ENCODE assay signal across 11 mouse cellular contexts in the genomic region with DNA sequence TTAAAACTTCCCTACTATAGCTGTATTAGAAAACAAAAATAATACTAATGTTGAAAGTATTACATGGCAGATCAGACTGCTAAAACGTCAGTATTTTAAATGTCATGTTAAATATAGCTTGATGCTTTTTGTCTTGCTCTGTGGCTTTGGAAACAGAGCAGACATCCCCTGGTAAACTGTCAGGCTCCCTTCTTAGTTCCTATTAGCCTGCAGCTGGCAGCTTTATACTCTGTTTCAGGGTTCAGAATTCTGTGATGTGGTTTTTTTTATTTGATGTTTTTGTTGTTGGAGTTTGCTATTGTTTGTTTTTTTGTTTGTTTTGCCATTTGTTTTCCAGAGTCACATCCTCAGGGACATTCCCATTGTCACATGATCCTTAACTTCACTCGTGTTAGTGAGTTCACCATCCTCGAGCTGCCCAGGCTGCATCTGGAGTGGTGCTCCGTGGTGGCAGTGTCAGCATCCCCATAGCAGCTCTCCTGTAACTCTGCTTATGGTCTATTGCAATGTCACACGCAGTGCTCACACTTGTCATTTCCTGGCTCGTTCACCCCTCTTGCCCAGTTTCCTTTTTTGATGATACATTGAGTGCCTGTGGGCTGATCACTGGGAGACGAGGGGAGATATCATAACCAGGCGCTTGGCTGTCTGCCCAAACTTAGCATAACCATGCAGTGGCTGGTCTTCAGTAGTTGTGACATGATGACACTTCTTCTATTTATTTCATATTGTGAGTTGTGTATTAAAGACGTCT.
DNase-seq lines count a peak whose midpoint lies in the region; ATAC-seq and TF ChIP-seq lines count a peak whose summit lies in the region.
"Had no signal": no experiment of that assay in that cellular context is flagged by ENCODE, and none has a peak within 500 bp of the region (broad histone marks: within the 10 kb centered on the region; RNA-seq: fewer than 3 reads in every experiment).

No protein-coding gene starts in this region.

- no peak overlapping the region for H3K9ac ChIP-seq in heart, adult 2 months (ENCODE audit: low read depth, low read length)
- no peak overlapping the region for H3K9ac ChIP-seq in hindbrain, embryonic 11.5 days (ENCODE audit: low read depth, low read length)
- H3K9ac ChIP-seq in kidney, embryonic 14.5 days (ENCODE audit: low read depth, low read length): no peak overlapping the region

- intact Hi-C loops in heart, adult 2 months (cut with DNase I): no loop called here
- intact Hi-C loops in heart, postnatal 25 days (cut with DNase I): no loop called here
- intact Hi-C loops in heart, postnatal 36 days (cut with DNase I): no loop called here

- H3K79me2 ChIP-seq in heart, adult 2 months (replicated peaks; ENCODE audit: control insufficient read depth, insufficient read depth, low read length): peaks cover 4% of the 10 kb centered on the region; the same call in 1 of the 2 replicates

- peak; percentile 88 for ATAC-seq in monocyte, adult 5-6 weeks (replicated peaks; ENCODE audit: insufficient number of reproducible peaks, low FRiP score, low TSS enrichment, poor library complexity, severe bottlenecking)
- ATAC-seq in hindbrain, embryonic 11.5 days (ENCODE audit: low FRiP score): no peak
- ATAC-seq in kidney, embryonic 14.5 days (ENCODE audit: low FRiP score, low TSS enrichment): no peak

- H3K36me3 ChIP-seq in heart, adult 2 months (ENCODE audit: control insufficient read depth, insufficient read depth, low read length): peaks cover 25% of the 10 kb centered on the region
- no peaks in the 10 kb centered on the region for H3K36me3 ChIP-seq in hindbrain, embryonic 11.5 days (ENCODE audit: control insufficient read depth, insufficient read depth, low read length)
- H3K36me3 ChIP-seq in kidney, embryonic 14.5 days (ENCODE audit: control insufficient read depth, insufficient read depth, low read length): peaks cover 7% of the 10 kb centered on the region

- DNase-seq in heart, adult 2 months: peak; percentile 42 to 59
- DNase-seq in heart, postnatal 25 days (ENCODE audit: low spot score): no peak
- DNase-seq in adrenal gland, postnatal 10 days: peak; percentile 32
- DNase-seq in heart, postnatal 36 days: peak; percentile 31 to 50
- no peak for DNase-seq in hindbrain, embryonic 11.5 days (ENCODE audit: low spot score)
- no peak for DNase-seq in cerebellum, adult 11-12 months
- DNase-seq: cerebellum, adult 11 months; midbrain, embryonic 14.5 days had no signal

- no peaks in the 10 kb centered on the region for H3K27me3 ChIP-seq in heart, adult 2 months (ENCODE audit: control insufficient read depth, insufficient read depth, low read length)
- H3K27me3 ChIP-seq in hindbrain, embryonic 11.5 days (ENCODE audit: control insufficient read depth, insufficient read depth, low read length): no peaks in the 10 kb centered on the region
- no peaks in the 10 kb centered on the region for H3K27me3 ChIP-seq in kidney, embryonic 14.5 days (ENCODE audit: control insufficient read depth, insufficient read depth, low read length)

- no peak overlapping the region for H3K4me3 ChIP-seq in heart, adult 2 months
- no peak overlapping the region for H3K4me3 ChIP-seq in hindbrain, embryonic 11.5 days (ENCODE audit: low read depth, low read length)
- H3K4me3 ChIP-seq in kidney, embryonic 14.5 days (ENCODE audit: low read length): no peak overlapping the region

- TF ChIP-seq POLR2A in heart, adult 2 months (IDR thresholded peaks at IDR 0.05; ENCODE audit: insufficient read depth, low read depth, low read length): no peak

- TF ChIP-seq EP300 in heart, adult 2 months (IDR thresholded peaks at IDR 0.05; ENCODE audit: insufficient read depth, low read depth, low read length): 0 out of 2 replicates have a peak, but pooled peaks have one; percentile 46

- peaks cover 6% of the 10 kb centered on the region for H3K4me1 ChIP-seq in heart, adult 2 months (ENCODE audit: control insufficient read depth, insufficient read depth, low read length)
- no peaks in the 10 kb centered on the region for H3K4me1 ChIP-seq in hindbrain, embryonic 11.5 days (replicated peaks; ENCODE audit: control insufficient read depth, insufficient read depth, low read length)
- no peaks in the 10 kb centered on the region for H3K4me1 ChIP-seq in kidney, embryonic 14.5 days (ENCODE audit: control insufficient read depth, insufficient read depth, low read length)

- H3K9me3 ChIP-seq in hindbrain, embryonic 11.5 days (ENCODE audit: control insufficient read depth, low read length): no peaks in the 10 kb centered on the region
- H3K9me3 ChIP-seq in kidney, embryonic 14.5 days (ENCODE audit: control insufficient read depth, low read length): peaks cover 7% of the 10 kb centered on the region; the same call in 1 of the 2 replicates

- 20% methylated on average over 9 of the region's 9 CpGs for WGBS in heart, adult 2 months
- 83% methylated on average over 9 of the region's 9 CpGs for WGBS in hindbrain, embryonic 11.5 days
- WGBS in kidney, embryonic 14.5 days: 71% methylated on average over 9 of the region's 9 CpGs

- H3K4me2 ChIP-seq in hindbrain, embryonic 11.5 days (replicated peaks; ENCODE audit: low read depth, low read length): no peak overlapping the region
- no peak overlapping the region for H3K4me2 ChIP-seq in kidney, embryonic 14.5 days (replicated peaks; ENCODE audit: low read depth, low read length)

- TF ChIP-seq CTCF in heart, adult 2 months (IDR thresholded peaks at IDR 0.05): no peak

- H3K27ac ChIP-seq in heart, adult 2 months: no peak overlapping the region
- no peak overlapping the region for H3K27ac ChIP-seq in hindbrain, embryonic 11.5 days (ENCODE audit: low read depth, low read length)
- H3K27ac ChIP-seq in kidney, embryonic 14.5 days (ENCODE audit: low read depth, low read length): no peak overlapping the region
- H3K27ac ChIP-seq: kidney, postnatal 0 days had no signal

Comparison
In these comparisons a context has a peak if more than half of its experiments do, and no peak if none do; other contexts are left out.
1. DNase-seq: peak in heart, adult 2 months (2 of 2), adrenal gland, postnatal 10 days (single experiment) and heart, postnatal 36 days (2 of 2); none in heart, postnatal 25 days (single experiment), hindbrain, embryonic 11.5 days (single experiment) and cerebellum, adult 11-12 months (single experiment).